Mouse (Mus musculus): ENCODE results near the gene Teddm1a. TPM values are rescaled to one million over a fixed set of nuclear protein-coding genes. Genes with fewer than 3 reads are reported as not detected.

Gene Teddm1a
- total RNA-seq, 1 experiment: not detected

DNA sequence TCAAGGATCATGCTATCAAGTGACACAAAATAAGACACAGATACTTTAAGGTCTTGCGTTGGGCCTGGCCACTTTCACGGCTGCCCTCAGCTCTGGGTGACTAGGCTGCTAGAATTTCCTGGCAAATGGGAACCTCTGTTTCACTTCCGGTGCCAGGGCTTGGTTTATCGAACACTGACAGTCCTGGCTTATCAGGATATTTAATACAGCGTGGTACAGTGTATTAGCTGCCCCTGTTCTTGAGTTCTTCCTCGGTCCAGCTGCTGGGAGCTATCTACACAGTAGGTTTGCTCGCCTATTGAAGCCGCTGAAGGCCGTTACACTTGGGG, 18.4 kb downstream of the Teddm1a start:
- in situ Hi-C loops (cut with MboI; ENCODE audit: low sequenced_read_pairs in 2 of 2, unreplicated experiment in 2 of 2): no loop called here
- TF ChIP-seq MAFK (IDR thresholded peaks at IDR 0.05; ENCODE audit: insufficient read depth, low read depth, low read length): no peak
- no peak for TF ChIP-seq CHD2 (IDR thresholded peaks at IDR 0.05; ENCODE audit: low read depth, low read length)
- TF ChIP-seq HCFC1 (IDR thresholded peaks at IDR 0.05; ENCODE audit: borderline replicate concordance, insufficient read depth, low read length): no peak
- TF ChIP-seq ZC3H11A (IDR thresholded peaks at IDR 0.05; ENCODE audit: borderline replicate concordance, low read depth, low read length): no peak
- TF ChIP-seq ZNF384 (IDR thresholded peaks at IDR 0.05; ENCODE audit: low read depth, low read length): no peak
- no peak overlapping the region for H3K4me3 ChIP-seq (ENCODE audit: insufficient read depth in 1 of 2, low read depth in 1 of 2, low read length in 2 of 2, poor library complexity in 1 of 2, severe bottlenecking in 1 of 2)
- DNase-seq (ENCODE audit: low read depth, low spot score): no peak
- H3K27ac ChIP-seq (ENCODE audit: insufficient read depth, low read depth, low read length, poor library complexity, severe bottlenecking): no peak overlapping the region
- H3K9ac ChIP-seq (ENCODE audit: insufficient read depth, low read depth, low read length, poor library complexity, severe bottlenecking): no peak overlapping the region
- peaks cover 41% of the 10 kb centered on the region for H3K36me3 ChIP-seq (ENCODE audit: control insufficient read depth, insufficient read depth, low read length, poor library complexity, severe bottlenecking)
- H3K9me3 ChIP-seq (ENCODE audit: control insufficient read depth, insufficient read depth, low read depth, low read length): no peaks in the 10 kb centered on the region
- no peaks in the 10 kb centered on the region for H3K4me1 ChIP-seq (ENCODE audit: control insufficient read depth in 2 of 2, insufficient read depth in 2 of 2, low read length in 2 of 2, poor library complexity in 1 of 2)

DNA sequence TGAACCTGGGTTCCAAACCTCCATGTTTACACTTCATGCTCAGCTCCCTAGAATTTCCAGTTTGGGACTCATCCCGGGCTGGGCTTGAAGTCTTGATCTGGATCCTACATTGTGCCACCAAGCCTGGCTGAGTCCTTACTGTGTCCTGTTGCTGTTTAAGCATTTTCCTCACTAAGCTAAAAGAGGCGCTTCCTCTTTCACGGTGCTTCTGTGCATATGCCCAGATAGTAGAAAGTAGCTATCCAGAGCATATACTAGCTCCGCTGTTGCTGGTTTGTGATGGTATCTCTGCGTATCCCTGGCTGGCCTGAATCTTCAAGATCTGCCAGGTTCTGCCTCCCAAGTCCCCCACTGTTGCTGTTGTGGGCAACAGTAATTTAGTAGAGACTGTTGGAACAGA, 18.9 kb downstream of the Teddm1a start:
- Histone ChIP-seq H3K27ac (ENCODE audit: insufficient read depth, low read depth, low read length, poor library complexity, severe bottlenecking) (no peak overlapping the region), H3K4me1 (ENCODE audit: control insufficient read depth in 2 of 2, insufficient read depth in 2 of 2, low read length in 2 of 2, poor library complexity in 1 of 2) (no peaks in the 10 kb centered on the region), H3K9ac (ENCODE audit: insufficient read depth, low read depth, low read length, poor library complexity, severe bottlenecking) (no peak overlapping the region), H3K9me3 (ENCODE audit: control insufficient read depth, insufficient read depth, low read depth, low read length) (no peaks in the 10 kb centered on the region), H3K4me3 (ENCODE audit: insufficient read depth in 1 of 2, low read depth in 1 of 2, low read length in 2 of 2, poor library complexity in 1 of 2, severe bottlenecking in 1 of 2) (no peak overlapping the region), H3K36me3 (ENCODE audit: control insufficient read depth, insufficient read depth, low read length, poor library complexity, severe bottlenecking) (peaks cover 36% of the 10 kb centered on the region)
- DNase-seq (ENCODE audit: low read depth, low spot score): no peak
- no peak for TF ChIP-seq HCFC1 (IDR thresholded peaks at IDR 0.05; ENCODE audit: borderline replicate concordance, insufficient read depth, low read length)
- no peak for TF ChIP-seq MAFK (IDR thresholded peaks at IDR 0.05; ENCODE audit: insufficient read depth, low read depth, low read length)
- TF ChIP-seq CHD2 (IDR thresholded peaks at IDR 0.05; ENCODE audit: low read depth, low read length): no peak
- no peak for TF ChIP-seq ZC3H11A (IDR thresholded peaks at IDR 0.05; ENCODE audit: borderline replicate concordance, low read depth, low read length)
- TF ChIP-seq ZNF384 (IDR thresholded peaks at IDR 0.05; ENCODE audit: low read depth, low read length): no peak
- in situ Hi-C loops (cut with MboI; ENCODE audit: low sequenced_read_pairs in 2 of 2, unreplicated experiment in 2 of 2): no loop called here

DNA sequence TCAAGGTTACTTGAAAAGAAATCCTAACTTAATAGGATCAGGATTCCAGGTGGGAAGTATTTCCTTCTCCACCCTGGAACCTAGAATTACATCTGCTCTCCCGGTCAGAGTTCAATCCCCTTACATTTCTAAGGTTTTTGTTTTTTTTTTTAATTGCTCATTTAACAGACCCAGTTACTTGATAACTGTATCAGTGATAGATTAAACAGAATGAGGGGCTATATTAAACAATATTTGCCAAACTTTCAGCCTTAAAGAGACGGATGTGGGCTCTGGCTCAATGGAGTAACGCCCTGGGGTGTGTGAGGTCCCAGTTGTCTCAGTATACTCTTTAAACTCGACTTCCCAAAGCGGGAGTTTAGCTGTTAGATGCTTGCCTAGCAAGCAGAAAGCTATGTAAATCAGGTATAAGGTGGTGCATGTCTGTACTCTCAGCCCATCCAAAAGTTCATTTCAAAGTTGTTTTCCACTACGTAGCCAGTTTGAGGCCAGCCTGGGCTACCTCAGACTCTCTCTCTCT, 19.8 kb downstream of the Teddm1a start:
- H3K9me3 ChIP-seq (ENCODE audit: control insufficient read depth, insufficient read depth, low read depth, low read length): no peaks in the 10 kb centered on the region
- TF ChIP-seq HCFC1 (IDR thresholded peaks at IDR 0.05; ENCODE audit: borderline replicate concordance, insufficient read depth, low read length) (no peak), MAFK (IDR thresholded peaks at IDR 0.05; ENCODE audit: insufficient read depth, low read depth, low read length) (no peak), ZNF384 (IDR thresholded peaks at IDR 0.05; ENCODE audit: low read depth, low read length) (no peak), ZC3H11A (IDR thresholded peaks at IDR 0.05; ENCODE audit: borderline replicate concordance, low read depth, low read length) (no peak), CHD2 (IDR thresholded peaks at IDR 0.05; ENCODE audit: low read depth, low read length) (no peak)
- in situ Hi-C loops (cut with MboI; ENCODE audit: low sequenced_read_pairs in 2 of 2, unreplicated experiment in 2 of 2): no loop called here
- peaks cover 30% of the 10 kb centered on the region for H3K36me3 ChIP-seq (ENCODE audit: control insufficient read depth, insufficient read depth, low read length, poor library complexity, severe bottlenecking)
- H3K4me1 ChIP-seq (ENCODE audit: control insufficient read depth in 2 of 2, insufficient read depth in 2 of 2, low read length in 2 of 2, poor library complexity in 1 of 2): no peaks in the 10 kb centered on the region
- no peak overlapping the region for H3K9ac ChIP-seq (ENCODE audit: insufficient read depth, low read depth, low read length, poor library complexity, severe bottlenecking)
- no peak for DNase-seq (ENCODE audit: low read depth, low spot score)
- H3K27ac ChIP-seq (ENCODE audit: insufficient read depth, low read depth, low read length, poor library complexity, severe bottlenecking): no peak overlapping the region
- no peak overlapping the region for H3K4me3 ChIP-seq (ENCODE audit: insufficient read depth in 1 of 2, low read depth in 1 of 2, low read length in 2 of 2, poor library complexity in 1 of 2, severe bottlenecking in 1 of 2)

DNA sequence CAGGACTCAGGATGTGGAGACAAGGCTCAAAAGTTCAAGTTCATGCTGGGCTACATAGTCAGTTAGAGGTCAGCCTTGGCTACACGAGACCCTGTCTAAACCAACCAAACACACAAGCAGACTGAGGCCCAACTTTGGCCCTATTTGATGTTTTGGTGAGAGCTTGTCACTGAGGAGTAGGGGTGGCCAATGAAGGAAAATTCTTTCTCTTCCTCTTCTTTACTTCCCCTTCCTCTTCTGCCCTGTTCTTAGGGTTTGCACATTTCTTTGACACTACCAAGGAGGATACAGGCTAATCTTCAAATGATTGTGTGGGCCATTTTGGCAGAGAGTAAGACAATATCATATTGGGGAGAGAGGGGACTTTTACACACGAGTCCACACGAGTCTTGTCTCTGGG, 22.3 kb downstream of the Teddm1a start:
- no peak for TF ChIP-seq CHD2 (IDR thresholded peaks at IDR 0.05; ENCODE audit: low read depth, low read length)
- no peak for TF ChIP-seq HCFC1 (IDR thresholded peaks at IDR 0.05; ENCODE audit: borderline replicate concordance, insufficient read depth, low read length)
- no peak for TF ChIP-seq MAFK (IDR thresholded peaks at IDR 0.05; ENCODE audit: insufficient read depth, low read depth, low read length)
- TF ChIP-seq ZC3H11A (IDR thresholded peaks at IDR 0.05; ENCODE audit: borderline replicate concordance, low read depth, low read length): no peak
- no peak for TF ChIP-seq ZNF384 (IDR thresholded peaks at IDR 0.05; ENCODE audit: low read depth, low read length)
- Histone ChIP-seq H3K4me1 (ENCODE audit: control insufficient read depth in 2 of 2, insufficient read depth in 2 of 2, low read length in 2 of 2, poor library complexity in 1 of 2) (no peaks in the 10 kb centered on the region), H3K27ac (ENCODE audit: insufficient read depth, low read depth, low read length, poor library complexity, severe bottlenecking) (no peak overlapping the region), H3K4me3 (ENCODE audit: insufficient read depth in 1 of 2, low read depth in 1 of 2, low read length in 2 of 2, poor library complexity in 1 of 2, severe bottlenecking in 1 of 2) (no peak overlapping the region), H3K9ac (ENCODE audit: insufficient read depth, low read depth, low read length, poor library complexity, severe bottlenecking) (no peak overlapping the region), H3K36me3 (ENCODE audit: control insufficient read depth, insufficient read depth, low read length, poor library complexity, severe bottlenecking) (peaks cover 10% of the 10 kb centered on the region), H3K9me3 (ENCODE audit: control insufficient read depth, insufficient read depth, low read depth, low read length) (no peaks in the 10 kb centered on the region)
- DNase-seq (ENCODE audit: low read depth, low spot score): no peak
- in situ Hi-C loops (cut with MboI; ENCODE audit: low sequenced_read_pairs in 2 of 2, unreplicated experiment in 2 of 2): no loop called here

Data from ES-E14 (cell line).